Mouse (Mus musculus): Measurements from ENCODE around the gene Zglp1. TPM values are rescaled to one million over a fixed set of nuclear protein-coding genes. Genes with fewer than 3 reads are reported as not detected.

The Zglp1 gene
- polyA plus RNA-seq, 1 experiment: not detected

DNA sequence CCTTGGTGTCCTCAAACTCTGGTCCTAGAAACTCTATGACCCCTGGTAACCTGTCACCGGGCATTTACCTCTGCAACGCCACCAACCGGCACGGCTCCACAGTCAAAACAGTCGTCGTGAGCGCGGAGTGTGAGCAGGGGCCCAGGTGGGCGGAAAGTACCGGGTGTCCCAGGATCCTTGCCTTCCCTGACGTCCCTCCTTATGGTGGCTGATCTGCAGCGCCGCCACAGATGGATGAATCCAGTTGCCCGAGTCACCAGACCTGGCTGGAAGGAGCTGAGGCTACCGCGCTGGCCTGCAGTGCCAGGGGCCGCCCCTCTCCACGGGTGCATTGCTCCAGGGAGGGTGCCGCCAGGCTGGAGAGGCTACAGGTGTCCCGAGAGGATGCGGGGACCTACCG lies 30.2 kb downstream of the Zglp1 start:
- Histone ChIP-seq H3K4me1 (ENCODE audit: control insufficient read depth, insufficient read depth, low read length) (peaks cover 3% of the 10 kb centered on the region; the same call in 1 of the 2 replicates), H3K4me3 (ENCODE audit: insufficient read depth, low read length) (no peak overlapping the region), H3K27ac (ENCODE audit: insufficient read depth, low read length) (no peak overlapping the region)
- TF ChIP-seq POLR2A (IDR thresholded peaks at IDR 0.05; ENCODE audit: low read depth, low read length): no peak
- TF ChIP-seq CTCF (IDR thresholded peaks at IDR 0.05; ENCODE audit: borderline replicate concordance, insufficient read depth, low read length): no peak

DNA sequence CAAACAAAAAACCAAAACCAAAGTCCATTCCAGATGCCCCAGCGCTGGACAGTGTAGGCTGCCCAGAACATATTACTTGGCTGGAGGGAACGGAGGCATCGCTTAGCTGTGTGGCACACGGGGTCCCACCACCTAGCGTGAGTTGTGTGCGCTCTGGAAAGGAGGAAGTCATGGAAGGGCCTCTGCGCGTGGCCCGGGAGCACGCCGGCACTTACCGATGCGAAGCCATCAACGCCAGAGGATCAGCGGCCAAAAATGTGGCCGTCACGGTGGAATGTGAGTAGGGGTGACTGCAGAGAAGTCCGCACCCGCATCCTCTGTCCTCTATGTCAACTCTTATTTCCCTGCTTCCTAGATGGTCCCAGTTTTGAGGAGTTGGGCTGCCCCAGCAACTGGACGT lies 30.7 kb downstream of the Zglp1 start:
- no peak overlapping the region for H3K4me3 ChIP-seq (ENCODE audit: insufficient read depth, low read length)

DNA sequence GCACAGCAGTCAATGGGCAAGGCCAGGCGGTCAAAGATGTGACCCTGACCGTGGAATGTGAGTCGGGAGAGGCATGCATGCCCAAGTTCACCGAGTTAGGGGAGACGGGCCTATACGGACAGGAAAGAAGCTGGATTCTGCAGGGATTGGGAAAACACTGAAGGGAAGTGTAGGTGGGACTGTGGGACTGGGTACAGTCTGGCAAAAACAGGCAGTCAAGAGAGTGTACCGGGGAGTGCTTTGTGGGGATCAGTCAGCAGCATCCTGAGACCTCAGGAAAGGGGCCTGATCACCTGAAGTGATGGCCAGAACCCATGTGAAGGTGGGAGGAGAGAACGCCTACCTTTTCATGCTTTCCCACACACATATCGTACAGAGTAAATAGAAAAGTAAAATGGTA lies 31.3 kb downstream of the Zglp1 start:
- H3K4me1 ChIP-seq (ENCODE audit: control insufficient read depth, insufficient read depth, low read length): peaks cover 3% of the 10 kb centered on the region; the same call in 1 of the 2 replicates
- H3K4me3 ChIP-seq (ENCODE audit: insufficient read depth, low read length): no peak overlapping the region
- TF ChIP-seq POLR2A (IDR thresholded peaks at IDR 0.05; ENCODE audit: low read depth, low read length) (no peak), CTCF (IDR thresholded peaks at IDR 0.05; ENCODE audit: borderline replicate concordance, insufficient read depth, low read length) (no peak)
- H3K27ac ChIP-seq (ENCODE audit: insufficient read depth, low read length): no peak overlapping the region

More for the DNA sequence above, 30.7 kb downstream of the Zglp1 start:
- no peak for TF ChIP-seq POLR2A (IDR thresholded peaks at IDR 0.05; ENCODE audit: low read depth, low read length)
- no peak for TF ChIP-seq CTCF (IDR thresholded peaks at IDR 0.05; ENCODE audit: borderline replicate concordance, insufficient read depth, low read length)
- H3K4me1 ChIP-seq (ENCODE audit: control insufficient read depth, insufficient read depth, low read length): peaks cover 3% of the 10 kb centered on the region; the same call in 1 of the 2 replicates
- H3K27ac ChIP-seq (ENCODE audit: insufficient read depth, low read length): no peak overlapping the region

DNA sequence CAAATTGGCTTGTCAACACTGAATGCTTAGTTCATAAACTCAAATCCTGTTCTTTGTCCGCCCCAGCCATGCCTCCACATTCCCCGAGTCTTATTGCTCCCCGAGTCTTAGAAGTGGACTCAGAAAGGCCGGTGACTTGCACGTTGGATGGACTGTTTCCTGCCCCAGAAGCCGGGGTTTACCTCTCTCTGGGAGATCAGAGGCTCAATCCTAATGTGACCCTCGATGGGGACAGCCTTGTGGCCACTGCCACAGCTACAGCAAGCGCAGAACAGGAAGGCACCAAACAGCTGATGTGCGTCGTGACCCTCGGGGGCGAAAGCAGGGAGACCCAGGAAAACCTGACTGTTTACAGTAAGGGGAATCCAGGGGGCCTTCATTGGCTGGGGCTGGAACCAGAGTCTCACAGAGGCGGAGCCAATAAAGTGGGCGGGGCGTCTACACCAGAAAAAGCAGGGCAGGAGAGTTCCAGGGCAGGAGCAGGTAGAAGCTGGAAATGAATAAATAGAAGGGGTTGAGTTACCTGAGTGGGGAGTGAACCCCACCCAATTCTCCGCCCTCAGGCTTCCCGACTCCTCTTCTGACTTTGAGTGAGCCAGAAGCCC lies 32.3 kb downstream of the Zglp1 start:
- H3K4me1 ChIP-seq (ENCODE audit: control insufficient read depth, insufficient read depth, low read length): peaks cover 3% of the 10 kb centered on the region; the same call in 1 of the 2 replicates
- no peak overlapping the region for H3K27ac ChIP-seq (ENCODE audit: insufficient read depth, low read length)
- TF ChIP-seq CTCF (IDR thresholded peaks at IDR 0.05; ENCODE audit: borderline replicate concordance, insufficient read depth, low read length) (no peak), POLR2A (IDR thresholded peaks at IDR 0.05; ENCODE audit: low read depth, low read length) (no peak)
- H3K4me3 ChIP-seq (ENCODE audit: insufficient read depth, low read length): no peak overlapping the region

DNA sequence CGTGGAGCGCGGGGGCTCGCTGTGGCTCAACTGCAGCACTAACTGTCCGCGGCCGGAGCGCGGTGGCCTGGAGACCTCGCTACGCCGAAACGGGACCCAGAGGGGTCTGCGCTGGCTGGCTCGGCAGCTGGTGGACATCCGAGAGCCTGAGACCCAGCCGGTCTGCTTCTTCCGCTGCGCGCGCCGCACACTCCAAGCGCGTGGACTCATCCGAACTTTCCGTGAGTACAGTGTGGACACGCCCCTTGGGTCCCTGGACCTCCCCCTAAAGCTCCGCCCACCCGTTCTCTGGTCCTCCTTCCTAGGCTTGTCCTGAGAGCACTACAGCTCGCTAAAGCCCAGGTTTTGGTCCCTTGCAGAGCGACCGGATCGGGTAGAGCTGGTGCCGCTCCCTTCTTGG lies 33.8 kb downstream of the Zglp1 start:
- peaks cover 3% of the 10 kb centered on the region; the same call in 1 of the 2 replicates for H3K4me1 ChIP-seq (ENCODE audit: control insufficient read depth, insufficient read depth, low read length)
- no peak overlapping the region for H3K27ac ChIP-seq (ENCODE audit: insufficient read depth, low read length)
- TF ChIP-seq CTCF (IDR thresholded peaks at IDR 0.05; ENCODE audit: borderline replicate concordance, insufficient read depth, low read length): no peak
- TF ChIP-seq POLR2A (IDR thresholded peaks at IDR 0.05; ENCODE audit: low read depth, low read length): peak; percentile 60

DNA sequence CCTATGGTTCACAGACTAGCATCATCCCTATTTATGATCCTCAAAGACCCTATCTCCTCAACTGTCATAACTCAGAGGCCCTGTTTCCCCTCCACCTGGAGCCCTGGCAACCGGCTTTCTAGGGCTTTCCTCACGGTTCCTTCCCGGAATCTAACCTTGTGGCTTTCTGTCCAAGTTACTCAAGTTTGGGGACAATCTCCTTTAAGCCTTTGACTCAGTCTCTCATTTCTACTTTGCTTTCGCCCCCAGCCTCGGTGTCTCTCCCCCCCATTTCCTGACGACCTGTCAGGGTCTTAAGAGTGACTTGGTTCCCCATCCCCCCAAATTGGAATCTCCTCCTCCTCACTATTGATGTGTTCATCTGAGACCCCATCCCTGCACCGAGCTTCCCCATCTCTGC lies 34.4 kb downstream of the Zglp1 start:
- H3K27ac ChIP-seq (ENCODE audit: insufficient read depth, low read length): no peak overlapping the region
- peaks cover 3% of the 10 kb centered on the region; the same call in 1 of the 2 replicates for H3K4me1 ChIP-seq (ENCODE audit: control insufficient read depth, insufficient read depth, low read length)
- TF ChIP-seq POLR2A (IDR thresholded peaks at IDR 0.05; ENCODE audit: low read depth, low read length) (no peak), CTCF (IDR thresholded peaks at IDR 0.05; ENCODE audit: borderline replicate concordance, insufficient read depth, low read length) (no peak)
- peak overlapping the region; percentile 49 for H3K4me3 ChIP-seq (ENCODE audit: insufficient read depth, low read length)

More for the DNA sequence above, 33.8 kb downstream of the Zglp1 start:
- H3K4me3 ChIP-seq (ENCODE audit: insufficient read depth, low read length): peak overlapping the region; percentile 45

DNA sequence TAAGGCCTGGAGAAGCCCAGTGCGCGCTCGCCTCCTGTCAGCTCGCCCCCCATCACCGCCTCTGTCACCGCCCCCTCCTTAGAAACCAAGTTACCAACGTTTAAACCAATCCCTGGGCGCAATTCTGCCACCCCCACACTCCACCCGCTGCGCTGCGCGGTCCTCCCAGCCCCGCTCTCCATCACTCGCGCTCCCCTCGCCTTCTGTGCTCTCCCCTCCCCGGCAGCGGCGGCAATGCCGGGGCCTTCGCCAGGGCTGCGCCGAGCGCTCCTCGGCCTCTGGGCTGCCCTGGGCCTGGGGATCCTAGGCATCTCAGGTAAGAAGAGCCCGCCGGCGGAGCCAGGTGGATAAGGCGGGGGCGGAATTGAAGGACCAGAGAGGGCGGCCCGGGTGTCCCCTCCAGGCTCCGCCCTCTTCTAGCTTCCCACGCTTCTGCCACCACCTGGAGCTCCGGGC lies 35.0 kb downstream of the Zglp1 start, which contains the start of gene Icam5:
TSS of gene Icam5 (plus strand) at position 178 of the 456 bp plus-strand sequence.
- Histone ChIP-seq H3K27ac (ENCODE audit: insufficient read depth, low read length) (peak within 1 kb of the TSS; percentile 34; the same call in 1 of the 2 replicates), H3K4me3 (ENCODE audit: insufficient read depth, low read length) (peak within 1 kb of the TSS; percentile 49), H3K4me1 (ENCODE audit: control insufficient read depth, insufficient read depth, low read length) (no peaks in the 10 kb centered on the region)
- TF ChIP-seq POLR2A (IDR thresholded peaks at IDR 0.05; ENCODE audit: low read depth, low read length) (no peak), CTCF (IDR thresholded peaks at IDR 0.05; ENCODE audit: borderline replicate concordance, insufficient read depth, low read length) (no peak)

DNA sequence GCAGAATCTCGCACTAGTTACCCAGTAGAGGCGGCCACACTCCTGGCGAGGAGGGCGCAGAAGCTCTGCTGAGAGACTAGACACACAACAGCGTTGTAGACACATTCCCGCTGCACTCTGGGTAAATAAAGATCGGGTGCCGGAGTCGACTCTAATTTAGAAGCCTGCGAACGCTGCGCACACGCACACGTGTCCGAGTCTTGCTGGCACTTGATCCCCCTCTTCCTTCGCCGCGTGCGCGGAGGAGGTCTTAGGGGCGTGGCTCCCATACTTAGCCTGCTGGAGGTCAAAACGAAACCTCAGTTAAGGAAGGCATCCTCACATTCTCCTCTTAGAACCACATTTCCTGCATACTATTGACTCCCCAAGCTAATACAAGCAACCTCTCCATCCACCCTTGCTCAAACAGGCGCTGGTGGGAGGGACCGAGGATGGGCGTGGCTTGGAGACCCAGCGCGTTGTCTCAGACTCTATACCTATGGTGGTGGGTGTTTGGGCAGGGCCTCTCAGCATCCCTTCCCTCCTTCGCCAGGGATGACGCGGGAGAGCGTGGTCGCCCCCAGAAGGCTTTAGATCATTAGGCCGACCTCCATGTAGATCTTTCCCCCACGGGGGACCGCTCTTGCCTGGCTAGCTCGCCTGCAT lies 35.5 kb downstream of the Zglp1 start:
- no peak for TF ChIP-seq CTCF (IDR thresholded peaks at IDR 0.05; ENCODE audit: borderline replicate concordance, insufficient read depth, low read length)
- peak; percentile 55 for TF ChIP-seq POLR2A (IDR thresholded peaks at IDR 0.05; ENCODE audit: low read depth, low read length)
- H3K4me3 ChIP-seq (ENCODE audit: insufficient read depth, low read length): peak overlapping the region; percentile 49
- H3K27ac ChIP-seq (ENCODE audit: insufficient read depth, low read length): peak overlapping the region; percentile 34; the same call in 1 of the 2 replicates
- H3K4me1 ChIP-seq (ENCODE audit: control insufficient read depth, insufficient read depth, low read length): no peaks in the 10 kb centered on the region

DNA sequence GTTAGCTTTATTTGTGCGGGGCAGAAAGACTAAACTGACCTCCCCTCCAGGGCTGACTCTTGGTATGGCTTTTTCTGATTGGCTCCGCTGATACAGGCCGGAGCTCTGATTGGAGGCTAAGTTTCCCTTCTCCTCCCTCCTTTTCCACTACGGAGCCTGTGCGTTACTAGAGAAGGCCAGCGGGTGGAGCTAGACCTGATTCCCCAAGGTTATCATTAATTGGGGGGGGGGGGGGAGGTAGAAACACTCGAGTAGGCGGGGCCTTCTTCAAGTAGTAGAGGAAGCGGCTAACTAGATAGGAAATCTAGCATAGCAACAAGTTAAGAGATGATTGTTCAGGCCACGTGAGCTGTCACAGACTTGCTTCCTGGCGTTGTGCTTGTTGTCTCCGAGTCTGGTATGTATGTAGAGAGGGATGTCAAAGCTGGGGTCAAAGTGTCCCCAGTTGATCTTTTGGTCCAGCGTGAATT lies 36.1 kb downstream of the Zglp1 start:
- no peak for TF ChIP-seq POLR2A (IDR thresholded peaks at IDR 0.05; ENCODE audit: low read depth, low read length)
- no peak for TF ChIP-seq CTCF (IDR thresholded peaks at IDR 0.05; ENCODE audit: borderline replicate concordance, insufficient read depth, low read length)
- Histone ChIP-seq H3K27ac (ENCODE audit: insufficient read depth, low read length) (peak overlapping the region; percentile 34; the same call in 1 of the 2 replicates), H3K4me1 (ENCODE audit: control insufficient read depth, insufficient read depth, low read length) (no peaks in the 10 kb centered on the region), H3K4me3 (ENCODE audit: insufficient read depth, low read length) (peak overlapping the region; percentile 49)
